Mouse (Mus musculus) heart, embryonic 10.5 days (tissue): ENCODE measurements around the gene Ercc6l. TPM values are rescaled to one million over a fixed set of nuclear protein-coding genes. Genes with fewer than 3 reads are reported as not detected.

ENCODE experiments used
- DNase-seq: peaks from one replicate; pipeline ENCODE4 v3.0.0-alpha.2; 2017; ENCODE audit warnings: low spot score
- H3K27ac ChIP-seq: fragments of 300-500 bp; sonication (generic); 2 replicates; pipeline ENCODE4 v1.5.1; 2016; ENCODE audit warnings: mild to moderate bottlenecking
- H3K27me3 ChIP-seq: fragments of 300-500 bp; sonication (generic); 2 replicates; pipeline ENCODE4 v1.6.1; 2016; ENCODE audit warnings: mild to moderate bottlenecking; ENCODE audit not compliant: poor library complexity, insufficient read depth, severe bottlenecking
- H3K36me3 ChIP-seq: fragments of 300-500 bp; sonication (generic); 2 replicates; pipeline ENCODE4 v1.6.1; 2016; ENCODE audit warnings: mild to moderate bottlenecking, moderate library complexity
- H3K4me1 ChIP-seq: fragments of 300-500 bp; sonication (generic); 2 replicates; pipeline ENCODE4 v1.6.1; 2016; ENCODE audit warnings: mild to moderate bottlenecking
- H3K4me3 ChIP-seq: fragments of 300-500 bp; sonication (generic); 2 replicates; pipeline ENCODE4 v1.5.1; 2016; ENCODE audit warnings: mild to moderate bottlenecking, moderate library complexity
- H3K9me3 ChIP-seq: fragments of 300-500 bp; sonication (generic); 2 replicates; pipeline ENCODE4 v1.6.1; 2016; ENCODE audit warnings: mild to moderate bottlenecking, moderate library complexity
- WGBS: fragments of 180-500 bp; shearing (Covaris S2); methylation state at CpG from one replicate; pipeline ENCODE4 v1.1.7; 2016; 5-methylcytosine and 5-hydroxymethylcytosine counted together
- polyA plus RNA-seq: library from polyadenylated mRNA; unstranded; fragments of >200 nt; fragmentation: Nextera tagmentation; extraction: Ambion mirVana; gene quantifications from 2 replicates; pipeline ENCODE4 v1.2.1, GENCODE M21; 2016

Ercc6l gene
- polyA plus RNA-seq, 1 experiment from 2014 or later: 13.0 TPM

- DNase-seq: no peak
- H3K4me1 ChIP-seq: no peaks in the 10 kb centered on the region
- H3K27ac ChIP-seq: no peak overlapping the region
- H3K9me3 ChIP-seq: no peaks in the 10 kb centered on the region
- H3K27me3 ChIP-seq: no peaks in the 10 kb centered on the region; the same call in 1 of the 2 replicates
- H3K36me3 ChIP-seq: no peaks in the 10 kb centered on the region
- no peak overlapping the region for H3K4me3 ChIP-seq
- WGBS: 81% methylated on average over 7 of the region's 7 CpGs
These were observed 62.4 kb downstream of the Ercc6l start for GRCm38 (mm10) chrX:102094381-102094904.

Other genes starting within 250 kb of the Ercc6l start
- gene Rtl5, start 85.8 kb downstream of the Ercc6l start, polyA plus RNA-seq: 0.92 and 1.1 TPM in 2 replicates
- 44.6 and 65.4 TPM in 2 replicates for gene Pin4, start 37.6 kb downstream of the Ercc6l start, polyA plus RNA-seq
- 479 and 547 TPM in 2 replicates for gene Rps4x, start 32.3 kb upstream of the Ercc6l start, polyA plus RNA-seq
- 374 and 827 TPM in 2 replicates for gene Cited1, start 95.1 kb upstream of the Ercc6l start, polyA plus RNA-seq